Mouse (Mus musculus) hematopoietic stem cell, adult 5-6 weeks (primary cell): ENCODE measurements around the gene Olfr53. TPM values are rescaled to one million over a fixed set of nuclear protein-coding genes. Genes with fewer than 3 reads are reported as not detected.
"Not testable (repeated sequence)": the region's sequence is repeated elsewhere in the genome, so short reads cannot be mapped to it uniquely, and the experiment has no call there.

Experiments
- ATAC-seq, 2 experiments: fragments of 125-278 bp in 1 of 2; replicated peaks in 1 of 2; 2 replicates each; pipeline ENCODE4 v1.8.0; 2016 to 2017; ENCODE audit warnings: inconsistent platforms in 2 of 2, mild to moderate bottlenecking in 2 of 2, moderate number of reproducible peaks in 2 of 2, low read depth in 1 of 2, moderate TSS enrichment in 1 of 2; ENCODE audit not compliant: low FRiP score in 2 of 2, poor library complexity in 2 of 2, severe bottlenecking in 2 of 2, insufficient read depth in 1 of 2, low TSS enrichment in 1 of 2
- total RNA-seq: library from RNA; stranded (forward); fragments of 172-1452, 232-1000 nt; gene quantifications from 2 replicates; pipeline ENCODE4 v1.2.3, GENCODE M21; 2017

Gene Olfr53
- not detected in 2 replicates for total RNA-seq

GRCm38 (mm10) chr7:140646152-140646551 is at the start of gene Olfr53:
TSS of gene Olfr53 (plus strand) at chr7:140646452.
- ATAC-seq: no peak

GRCm38 (mm10) chr7:140600969-140601368 is 45.3 kb upstream of the Olfr53 start, which contains the start of gene Olfr46:
TSS of gene Olfr46 (plus strand) at chr7:140601269.
- not testable (repeated sequence) for ATAC-seq

GRCm38 (mm10) chr7:140628670-140629069 is 17.6 kb upstream of the Olfr53 start, which contains the start of gene Olfr61:
TSS of gene Olfr61 (plus strand) at chr7:140628970.
- not testable (repeated sequence) for ATAC-seq

- no peak for ATAC-seq
Measured at GRCm38 (mm10) chr7:140630559-140630958, 15.7 kb upstream of the Olfr53 start.

- ATAC-seq: no peak
Measured at GRCm38 (mm10) chr7:140659630-140660029, 13.4 kb downstream of the Olfr53 start, which contains the start of gene Olfr539. TSS of gene Olfr539 (plus strand) at chr7:140659930.

- ATAC-seq: not testable (repeated sequence)
Measured at GRCm38 (mm10) chr7:140670693-140671092, 24.4 kb downstream of the Olfr53 start.

GRCm38 (mm10) chr7:140675863-140676262 is 29.6 kb downstream of the Olfr53 start:
- ATAC-seq: no peak

GRCm38 (mm10) chr7:140679591-140679990 is 33.3 kb downstream of the Olfr53 start:
- ATAC-seq: not testable (repeated sequence)

- no peak for ATAC-seq
Measured at GRCm38 (mm10) chr7:140681651-140682050, 35.4 kb downstream of the Olfr53 start, which contains the start of gene Olfr45. TSS of gene Olfr45 (plus strand) at chr7:140681951.

- 0 out of 4 replicates have a peak, but pooled peaks of 1 of the 2 experiments have one; percentile 12 for ATAC-seq
Measured at GRCm38 (mm10) chr7:140696967-140697366, 50.7 kb downstream of the Olfr53 start, which contains the start of gene Olfr541. TSS of gene Olfr541 (plus strand) at chr7:140697267.

Other genes starting within 250 kb of the Olfr53 start
- not detected in 2 replicates for gene Olfr531, start 243.5 kb upstream of the Olfr53 start, total RNA-seq
- not detected in 2 replicates for gene Olfr532, start 224.8 kb upstream of the Olfr53 start, total RNA-seq
- gene Olfr533, start 183.1 kb upstream of the Olfr53 start, total RNA-seq: not detected in 2 replicates
- gene Olfr535, start 162.2 kb upstream of the Olfr53 start, total RNA-seq: not detected in 2 replicates
- not detected in 2 replicates for gene Olfr536, start 139.1 kb upstream of the Olfr53 start, total RNA-seq
- gene Olfr538, start 78.6 kb upstream of the Olfr53 start, total RNA-seq: not detected in 2 replicates
- not detected in 2 replicates for gene Olfr46, start 45.2 kb upstream of the Olfr53 start, total RNA-seq
- gene Olfr61, start 17.5 kb upstream of the Olfr53 start, total RNA-seq: not detected in 2 replicates
- gene Olfr539, start 13.5 kb downstream of the Olfr53 start, total RNA-seq: not detected in 2 replicates
- not detected in 2 replicates for gene Olfr45, start 35.5 kb downstream of the Olfr53 start, total RNA-seq
- gene Olfr541, start 50.8 kb downstream of the Olfr53 start, total RNA-seq: not detected in 2 replicates
- gene Cyp2e1, start 117.3 kb downstream of the Olfr53 start, total RNA-seq: not detected in 2 replicates
- 0.88 and 1.8 TPM in 2 replicates for gene Syce1, start 141.4 kb downstream of the Olfr53 start, total RNA-seq
- gene Zfp941, start 175.7 kb downstream of the Olfr53 start, total RNA-seq: 2.4 and 3.4 TPM in 2 replicates
- not detected in 2 replicates for gene Urah, start 188.6 kb downstream of the Olfr53 start, total RNA-seq
- not detected in 2 replicates for gene Scgb1c1, start 199.1 kb downstream of the Olfr53 start, total RNA-seq
- gene Odf3, start 201.4 kb downstream of the Olfr53 start, total RNA-seq: not detected in 2 replicates
- 1.8 and 4.6 TPM in 2 replicates for gene Gm45785, start 209.9 kb downstream of the Olfr53 start, total RNA-seq
- 49.0 and 66.3 TPM in 2 replicates for gene Ric8a, start 210.5 kb downstream of the Olfr53 start, total RNA-seq
- gene Bet1l, start 211.1 kb downstream of the Olfr53 start, total RNA-seq: 28.2 and 36.1 TPM in 2 replicates
- gene Psmd13, start 235.5 kb downstream of the Olfr53 start, total RNA-seq: 131 and 147 TPM in 2 replicates
- gene Sirt3, start 235.9 kb downstream of the Olfr53 start, total RNA-seq: 50.7 and 71.5 TPM in 2 replicates